Mouse (Mus musculus): Measurements from ENCODE around the gene Mss51.

- TF ChIP-seq CTCF (IDR thresholded peaks at IDR 0.05; ENCODE audit: control insufficient read depth, insufficient read depth, insufficient read length) (no peak), USF1 (IDR thresholded peaks at IDR 0.05; ENCODE audit: low read depth) (no peak)
These were observed 32.9 kb upstream of the Mss51 start for GRCm38 (mm10) chr14:20529643-20530042.

Data from C2C12 (cell line).